Mouse (Mus musculus) heart, embryonic 14.5 days (tissue): Measurements from ENCODE around the gene Gtpbp10. TPM values are rescaled to one million over a fixed set of nuclear protein-coding genes. Genes with fewer than 3 reads are reported as not detected.

Experiments
- ATAC-seq: fragments of 200-750 bp; cut with Nextera tagmentation; 2 replicates; pipeline ENCODE4 v1.8.0; 2017; ENCODE audit warnings: low read depth, moderate TSS enrichment; ENCODE audit not compliant: insufficient number of reproducible peaks, insufficient read depth, low FRiP score
- H3K27ac ChIP-seq, 2 experiments: fragments of 200-500 bp in 1 of 2; fragments of 300-500 bp in 1 of 2; sonication (generic) in 1 of 2; replicated peaks in 1 of 2; 2 replicates each; pipeline ENCODE4 v1.5.1; 2012 to 2014; ENCODE audit warnings: low read depth in 2 of 2, low read length in 2 of 2, control low read depth in 1 of 2, mild to moderate bottlenecking in 1 of 2, mixed read lengths in 1 of 2; ENCODE audit not compliant: control insufficient read depth in 1 of 2, insufficient read depth in 1 of 2
- H3K27me3 ChIP-seq: fragments of 300-500 bp; sonication (generic); 2 replicates; pipeline ENCODE4 v1.6.1; 2014; ENCODE audit warnings: mild to moderate bottlenecking, low read length, control low read depth; ENCODE audit not compliant: control insufficient read depth, insufficient read depth
- H3K36me3 ChIP-seq: fragments of 300-500 bp; sonication (generic); 2 replicates; pipeline ENCODE4 v1.6.1; 2014; ENCODE audit warnings: mild to moderate bottlenecking, control low read depth, low read length, mixed read lengths; ENCODE audit not compliant: control insufficient read depth, insufficient read depth
- H3K4me1 ChIP-seq, 2 experiments: fragments of 200-500 bp in 1 of 2; fragments of 300-500 bp in 1 of 2; sonication (generic) in 1 of 2; 2 replicates each; pipeline ENCODE4 v1.6.1; 2012 to 2014; ENCODE audit warnings: low read length in 2 of 2, control low read depth in 1 of 2, mixed read lengths in 1 of 2; ENCODE audit not compliant: control insufficient read depth in 2 of 2, insufficient read depth in 2 of 2
- H3K4me2 ChIP-seq: fragments of 300-500 bp; sonication (generic); 2 replicates; pipeline ENCODE4 v1.6.1; 2014; ENCODE audit warnings: mild to moderate bottlenecking, low read length
- H3K4me3 ChIP-seq, 2 experiments: fragments of 200-500 bp in 1 of 2; fragments of 300-500 bp in 1 of 2; sonication (generic) in 1 of 2; 2 replicates each; pipeline ENCODE4 v1.5.1; 2012 to 2014; ENCODE audit warnings: low read length in 2 of 2, mild to moderate bottlenecking in 2 of 2, control low read depth in 1 of 2, low read depth in 1 of 2, moderate library complexity in 1 of 2; ENCODE audit not compliant: control insufficient read depth in 1 of 2, insufficient read depth in 1 of 2
- H3K9ac ChIP-seq: fragments of 300-500 bp; sonication (generic); 2 replicates; pipeline ENCODE4 v1.6.1; 2014; ENCODE audit warnings: mild to moderate bottlenecking, low read length
- H3K9me3 ChIP-seq: fragments of 300-500 bp; sonication (generic); 2 replicates; pipeline ENCODE4 v1.6.1; 2016; ENCODE audit warnings: low read length, control low read depth; ENCODE audit not compliant: control insufficient read depth
- WGBS: fragments of 180-500 bp; shearing (Covaris S2); extraction: QIAGEN DNeasy Blood & Tissue Kit; methylation state at CpG from one replicate; pipeline ENCODE4 v1.1.7; 2014; 5-methylcytosine and 5-hydroxymethylcytosine counted together
- polyA plus RNA-seq: library from polyadenylated mRNA; unstranded; fragments of >200 nt; fragmentation: Nextera tagmentation; extraction: Ambion mirVana; gene quantifications from 2 replicates; pipeline ENCODE4 v1.2.1, GENCODE M21; 2014

The Gtpbp10 gene
- polyA plus RNA-seq, 1 experiment from 2014 or later: 22.1 TPM

GRCm38 (mm10) chr5:5540385-5540784 lies 19.0 kb downstream of the Gtpbp10 start:
- H3K27me3 ChIP-seq: no peaks in the 10 kb centered on the region
- no peak overlapping the region for H3K4me2 ChIP-seq
- no peak for ATAC-seq
- H3K4me1 ChIP-seq: no peaks in the 10 kb centered on the region
- no peak overlapping the region for H3K9ac ChIP-seq
- H3K4me3 ChIP-seq: no peak overlapping the region
- WGBS: 54% methylated on average over 3 of the region's 3 CpGs
- H3K27ac ChIP-seq: no peak overlapping the region
- no peaks in the 10 kb centered on the region for H3K9me3 ChIP-seq
- peaks cover 59% of the 10 kb centered on the region for H3K36me3 ChIP-seq

GRCm38 (mm10) chr5:5539771-5540170 lies 19.6 kb downstream of the Gtpbp10 start:
- H3K9me3 ChIP-seq: no peaks in the 10 kb centered on the region
- no peak for ATAC-seq
- no peaks in the 10 kb centered on the region for H3K4me1 ChIP-seq
- 64% methylated on average over 3 of the region's 3 CpGs for WGBS
- H3K36me3 ChIP-seq: peaks cover 58% of the 10 kb centered on the region
- no peak overlapping the region for H3K9ac ChIP-seq
- H3K4me2 ChIP-seq: no peak overlapping the region
- H3K27me3 ChIP-seq: no peaks in the 10 kb centered on the region
- no peak overlapping the region for H3K4me3 ChIP-seq
- H3K27ac ChIP-seq: no peak overlapping the region

- H3K4me1 ChIP-seq: no peaks in the 10 kb centered on the region
- no peaks in the 10 kb centered on the region for H3K9me3 ChIP-seq
- H3K4me2 ChIP-seq: no peak overlapping the region
- no peak for ATAC-seq
- H3K36me3 ChIP-seq: peaks cover 22% of the 10 kb centered on the region
- no peak overlapping the region for H3K9ac ChIP-seq
- 97% methylated on average over 1 of the region's 1 CpGs for WGBS
- H3K27me3 ChIP-seq: no peaks in the 10 kb centered on the region
- H3K4me3 ChIP-seq: no peak overlapping the region
- no peak overlapping the region for H3K27ac ChIP-seq
These were observed 23.2 kb downstream of the Gtpbp10 start for GRCm38 (mm10) chr5:5536131-5536530.

- H3K4me2 ChIP-seq: no peak overlapping the region
- H3K4me1 ChIP-seq: no peaks in the 10 kb centered on the region
- H3K4me3 ChIP-seq: no peak overlapping the region
- peaks cover 9% of the 10 kb centered on the region for H3K36me3 ChIP-seq
- H3K9ac ChIP-seq: no peak overlapping the region
- no peak for ATAC-seq
- H3K27me3 ChIP-seq: no peaks in the 10 kb centered on the region
- no peak overlapping the region for H3K27ac ChIP-seq
- 92% methylated on average over 3 of the region's 3 CpGs for WGBS
- H3K9me3 ChIP-seq: no peaks in the 10 kb centered on the region
These were observed 25.5 kb downstream of the Gtpbp10 start for GRCm38 (mm10) chr5:5533656-5534420.

- Histone ChIP-seq H3K27me3 (no peaks in the 10 kb centered on the region), H3K4me2 (peak overlapping the region; percentile 76), H3K4me3 (no peak overlapping the region), H3K27ac (no peak overlapping the region), H3K36me3 (peaks cover 14% of the 10 kb centered on the region; the same call in 1 of the 2 replicates), H3K4me1 (peaks cover 3 to 11% of the 10 kb centered on the region in 2 experiments), H3K9me3 (no peaks in the 10 kb centered on the region), H3K9ac (0 out of 2 replicates have a peak overlapping the region, but pooled peaks have one; percentile 87)
- 73% methylated on average over 5 of the region's 5 CpGs for WGBS
- no peak for ATAC-seq
These were observed 43.9 kb downstream of the Gtpbp10 start for GRCm38 (mm10) chr5:5515411-5515810.

GRCm38 (mm10) chr5:5514196-5515076 lies 44.9 kb downstream of the Gtpbp10 start, which contains the start of gene Cldn12:
Gene Cldn12, minus strand, starts transcription at chr5:5514958.
- peak within 1 kb of the TSS; percentile 76 to 80 for H3K4me3 ChIP-seq
- H3K4me1 ChIP-seq: peaks cover 5 to 15% of the 10 kb centered on the region in 2 experiments
- peak within 1 kb of the TSS; percentile 76 for H3K4me2 ChIP-seq
- no peaks in the 10 kb centered on the region for H3K9me3 ChIP-seq
- H3K9ac ChIP-seq: peak within 1 kb of the TSS; percentile 87
- under 1% methylated on average over 73 of the region's 79 CpGs for WGBS
- H3K36me3 ChIP-seq: peaks cover 15% of the 10 kb centered on the region; the same call in 1 of the 2 replicates
- no peaks in the 10 kb centered on the region for H3K27me3 ChIP-seq
- H3K27ac ChIP-seq: peak within 1 kb of the TSS; percentile 89 to 97
- peak; percentile 94 for ATAC-seq

GRCm38 (mm10) chr5:5511401-5511800 lies 47.9 kb downstream of the Gtpbp10 start:
- Histone ChIP-seq H3K4me3 (no peak overlapping the region), H3K36me3 (peaks cover 37% of the 10 kb centered on the region), H3K27me3 (no peaks in the 10 kb centered on the region), H3K9me3 (no peaks in the 10 kb centered on the region), H3K4me1 (peaks cover 5 to 15% of the 10 kb centered on the region in 2 experiments), H3K9ac (no peak overlapping the region), H3K4me2 (no peak overlapping the region), H3K27ac (no peak overlapping the region)
- no peak for ATAC-seq
- 84% methylated on average over 3 of the region's 3 CpGs for WGBS
